Mouse (Mus musculus): ENCODE data around the gene Mcrip1. TPM values are rescaled to one million over a fixed set of nuclear protein-coding genes. Genes with fewer than 3 reads are reported as not detected.
A peak's percentile ranks its signal among the peaks of the same experiment; 100 is the strongest.
"Not testable (repeated sequence)": the region's sequence is repeated elsewhere in the genome, so short reads cannot be mapped to it uniquely, and the experiment has no call there.

The Mcrip1 gene
- polyA plus RNA-seq, 1 experiment from 2014 or later = 115 TPM

- TF ChIP-seq EP300 (optimal IDR thresholded peaks at IDR 0.05) (no peak), CTCF (IDR thresholded peaks at IDR 0.05; ENCODE audit: low read depth) (no peak)
- Histone ChIP-seq H3K9ac (ENCODE audit: low read length) (no peak overlapping the region), H3K27ac (replicated peaks) (peak overlapping the region; percentile 82), H3K9me3 (ENCODE audit: control insufficient read depth, low read length) (no peaks in the 10 kb centered on the region), H3K4me1 (replicated peaks; ENCODE audit: control insufficient read depth, insufficient read depth) (no peaks in the 10 kb centered on the region), H3K4me3 (ENCODE audit: low read depth, low read length) (no peak overlapping the region), H3K27me3 (ENCODE audit: control insufficient read depth, insufficient read depth, low read length) (no peaks in the 10 kb centered on the region), H3K36me3 (ENCODE audit: control insufficient read depth, insufficient read depth, low read length) (no peaks in the 10 kb centered on the region), H3K4me2 (replicated peaks; ENCODE audit: low read depth) (no peak overlapping the region)
- DNase-seq (ENCODE audit: low spot score) (peak; percentile 51), ATAC-seq (ENCODE audit: low FRiP score, low TSS enrichment) (peak; percentile 58)
- 39% methylated on average over 6 of the region's 6 CpGs for WGBS
Observed at GRCm38 (mm10) chr11:120518027-120518426, 31.5 kb downstream of the Mcrip1 start.

- DNase-seq (ENCODE audit: low spot score) = no peak
- no peaks in the 10 kb centered on the region for H3K9me3 ChIP-seq (ENCODE audit: control insufficient read depth, low read length)
- ATAC-seq (ENCODE audit: low FRiP score, low TSS enrichment) = no peak
- H3K4me1 ChIP-seq (replicated peaks; ENCODE audit: control insufficient read depth, insufficient read depth) = no peaks in the 10 kb centered on the region
- H3K36me3 ChIP-seq (ENCODE audit: control insufficient read depth, insufficient read depth, low read length) = no peaks in the 10 kb centered on the region
- no peak overlapping the region for H3K27ac ChIP-seq (replicated peaks)
- H3K27me3 ChIP-seq (ENCODE audit: control insufficient read depth, insufficient read depth, low read length) = no peaks in the 10 kb centered on the region
- H3K4me2 ChIP-seq (replicated peaks; ENCODE audit: low read depth) = no peak overlapping the region
- 83% methylated on average over 4 of the region's 4 CpGs for WGBS
- no peak for TF ChIP-seq CTCF (IDR thresholded peaks at IDR 0.05; ENCODE audit: low read depth)
- TF ChIP-seq EP300 (optimal IDR thresholded peaks at IDR 0.05) = no peak
- no peak overlapping the region for H3K4me3 ChIP-seq (ENCODE audit: low read depth, low read length)
- no peak overlapping the region for H3K9ac ChIP-seq (ENCODE audit: low read length)
Observed at GRCm38 (mm10) chr11:120517147-120517546, 32.4 kb downstream of the Mcrip1 start.

DNA sequence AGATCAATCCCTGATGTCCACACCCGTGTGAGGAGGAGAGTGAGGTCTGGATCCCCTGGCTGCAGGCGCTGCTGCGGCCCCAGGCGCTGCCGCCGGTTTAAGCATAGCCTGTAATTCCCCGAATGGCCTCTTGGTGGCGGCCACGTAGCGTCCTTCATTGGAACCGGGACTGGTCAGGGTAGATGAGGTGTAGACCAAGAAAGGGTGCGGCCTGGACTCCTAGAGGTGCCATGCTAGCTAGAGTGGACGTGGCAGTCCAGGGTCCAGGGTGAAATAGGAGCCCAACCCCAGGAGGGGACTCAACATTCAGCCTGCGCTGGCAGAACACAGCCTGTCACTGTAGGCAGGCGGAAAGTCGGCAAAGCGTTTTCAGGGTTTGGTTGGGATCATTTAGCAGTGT is 33.9 kb downstream of the Mcrip1 start:
- no peak overlapping the region for H3K4me2 ChIP-seq (replicated peaks; ENCODE audit: low read depth)
- no peak for TF ChIP-seq EP300 (optimal IDR thresholded peaks at IDR 0.05)
- TF ChIP-seq CTCF (IDR thresholded peaks at IDR 0.05; ENCODE audit: low read depth) = peak; percentile 99
- no peak overlapping the region for H3K9ac ChIP-seq (ENCODE audit: low read length)

GRCm38 (mm10) chr11:120514262-120514661 is 35.3 kb downstream of the Mcrip1 start:
- H3K27ac ChIP-seq (replicated peaks); H3K4me1 ChIP-seq (replicated peaks; ENCODE audit: control insufficient read depth, insufficient read depth); H3K36me3 ChIP-seq (ENCODE audit: control insufficient read depth, insufficient read depth, low read length); ATAC-seq (ENCODE audit: low FRiP score, low TSS enrichment); H3K4me3 ChIP-seq (ENCODE audit: low read depth, low read length); H3K4me2 ChIP-seq (replicated peaks; ENCODE audit: low read depth); DNase-seq (ENCODE audit: low spot score); H3K27me3 ChIP-seq (ENCODE audit: control insufficient read depth, insufficient read depth, low read length); H3K9me3 ChIP-seq (ENCODE audit: control insufficient read depth, low read length); H3K9ac ChIP-seq (ENCODE audit: low read length): not testable (repeated sequence)
- 80% methylated on average over 2 of the region's 2 CpGs for WGBS

More for the DNA sequence above, 33.9 kb downstream of the Mcrip1 start:
- ATAC-seq (ENCODE audit: low FRiP score, low TSS enrichment) (peak; percentile 73), DNase-seq (ENCODE audit: low spot score) (peak; percentile 92)
- no peak overlapping the region for H3K27ac ChIP-seq (replicated peaks)
- H3K4me1 ChIP-seq (replicated peaks; ENCODE audit: control insufficient read depth, insufficient read depth) = no peaks in the 10 kb centered on the region
- no peaks in the 10 kb centered on the region for H3K9me3 ChIP-seq (ENCODE audit: control insufficient read depth, low read length)
- WGBS = 19% methylated on average over 17 of the region's 17 CpGs
- H3K36me3 ChIP-seq (ENCODE audit: control insufficient read depth, insufficient read depth, low read length) = no peaks in the 10 kb centered on the region
- no peak overlapping the region for H3K4me3 ChIP-seq (ENCODE audit: low read depth, low read length)
- no peaks in the 10 kb centered on the region for H3K27me3 ChIP-seq (ENCODE audit: control insufficient read depth, insufficient read depth, low read length)

- no peak for ATAC-seq (ENCODE audit: low FRiP score, low TSS enrichment)
- Histone ChIP-seq H3K27me3 (ENCODE audit: control insufficient read depth, insufficient read depth, low read length) (no peaks in the 10 kb centered on the region), H3K36me3 (ENCODE audit: control insufficient read depth, insufficient read depth, low read length) (no peaks in the 10 kb centered on the region), H3K27ac (replicated peaks) (no peak overlapping the region), H3K4me3 (ENCODE audit: low read depth, low read length) (no peak overlapping the region), H3K9me3 (ENCODE audit: control insufficient read depth, low read length) (no peaks in the 10 kb centered on the region), H3K4me1 (replicated peaks; ENCODE audit: control insufficient read depth, insufficient read depth) (0 out of 2 replicates have a peak, but pooled peaks cover 5% of the 10 kb centered on the region), H3K9ac (ENCODE audit: low read length) (no peak overlapping the region), H3K4me2 (replicated peaks; ENCODE audit: low read depth) (no peak overlapping the region)
- no peak for TF ChIP-seq EP300 (optimal IDR thresholded peaks at IDR 0.05)
- no peak for TF ChIP-seq CTCF (IDR thresholded peaks at IDR 0.05; ENCODE audit: low read depth)
- DNase-seq (ENCODE audit: low spot score) = no peak
- 26% methylated on average over 6 of the region's 6 CpGs for WGBS
Observed at GRCm38 (mm10) chr11:120512790-120513453, 36.6 kb downstream of the Mcrip1 start.

- H3K27me3 ChIP-seq (ENCODE audit: control insufficient read depth, insufficient read depth, low read length) = no peaks in the 10 kb centered on the region
- H3K9me3 ChIP-seq (ENCODE audit: control insufficient read depth, low read length) = no peaks in the 10 kb centered on the region
- DNase-seq (ENCODE audit: low spot score) = peak; percentile 50
- no peaks in the 10 kb centered on the region for H3K36me3 ChIP-seq (ENCODE audit: control insufficient read depth, insufficient read depth, low read length)
- 0 out of 2 replicates have a peak, but pooled peaks cover 5% of the 10 kb centered on the region for H3K4me1 ChIP-seq (replicated peaks; ENCODE audit: control insufficient read depth, insufficient read depth)
- peak overlapping the region; percentile 49 for H3K4me2 ChIP-seq (replicated peaks; ENCODE audit: low read depth)
- WGBS = 6% methylated on average over 16 of the region's 16 CpGs
- no peak for ATAC-seq (ENCODE audit: low FRiP score, low TSS enrichment)
- H3K4me3 ChIP-seq (ENCODE audit: low read depth, low read length) = peak overlapping the region; percentile 8
- H3K27ac ChIP-seq (replicated peaks) = peak overlapping the region; percentile 86
- H3K9ac ChIP-seq (ENCODE audit: low read length) = peak overlapping the region; percentile 38
- TF ChIP-seq CTCF (IDR thresholded peaks at IDR 0.05; ENCODE audit: low read depth) (no peak), EP300 (optimal IDR thresholded peaks at IDR 0.05) (no peak)
Observed at GRCm38 (mm10) chr11:120510375-120511030, 39.0 kb downstream of the Mcrip1 start.
